Mouse (Mus musculus) bone marrow, adult 2 months (tissue): ENCODE results near the gene Fry.

ENCODE experiments used
- CTCF ChIP-seq: fragments of 200-500 bp; IDR thresholded peaks from 2 replicates; pipeline ENCODE4 v1.5.1; 2011; ENCODE audit warnings: low read length, control low read depth; ENCODE audit not compliant: control insufficient read depth, insufficient read depth
- POLR2A ChIP-seq: fragments of 200-500 bp; IDR thresholded peaks from 2 replicates; pipeline ENCODE4 v1.6.1; 2011; ENCODE audit warnings: low read depth, mild to moderate bottlenecking, control low read depth, low read length, borderline replicate concordance; ENCODE audit not compliant: control insufficient read depth

GRCm38 (mm10) chr5:150145967-150146366, 27.5 kb downstream of the Fry start:
- TF ChIP-seq CTCF (0 out of 2 replicates have a peak, but pooled peaks have one; percentile 9), POLR2A (no peak)
